Mouse (Mus musculus): ENCODE measurements around the gene Ids.

DNA sequence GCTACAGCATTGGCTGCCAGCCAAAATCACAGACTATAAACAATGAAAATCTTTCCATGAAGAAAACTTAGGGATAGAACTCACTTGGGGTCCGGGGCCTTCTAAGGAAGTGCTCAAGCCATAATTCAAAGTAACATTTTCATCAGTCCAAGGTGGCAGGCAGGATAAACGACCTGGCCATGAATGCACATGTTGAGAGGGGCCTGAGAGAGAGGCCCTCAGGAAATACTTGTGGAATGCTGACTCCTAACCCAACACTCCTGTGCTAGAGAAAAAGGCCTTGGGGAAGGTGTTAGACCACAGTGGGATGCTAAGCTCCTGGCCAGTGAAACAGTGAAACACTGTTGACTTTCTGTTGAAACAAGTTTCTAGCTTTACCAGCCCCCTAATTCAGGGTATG lies 45.6 kb downstream of the Ids start:
- TF ChIP-seq CTCF (IDR thresholded peaks at IDR 0.05; ENCODE audit: extremely low read depth, insufficient read length, insufficient replicate concordance, low read depth, low read length) (no peak), POLR2A (IDR thresholded peaks at IDR 0.05; ENCODE audit: low read depth, low read length) (no peak)

All from small intestine, adult 2 months (tissue).